Mouse (Mus musculus) stomach, postnatal 0 days (tissue): ENCODE measurements at regions not wholly inside any gene's neighbourhood (a gene's known extent, or its start where the extent isn't known, plus 50 kb on each side); places are given as distances from the start of the nearest gene placed in this dataset.
A peak's percentile ranks its signal among the peaks of the same experiment; 100 is the strongest.

Source experiments
- ATAC-seq: fragments of 200-750 bp; cut with Nextera tagmentation; 2 replicates; pipeline ENCODE4 v1.8.0; 2017; ENCODE audit not compliant: low FRiP score, low TSS enrichment
- DNase-seq: peaks from one replicate; pipeline ENCODE4 v3.0.0-alpha.2; 2016; ENCODE audit warnings: low spot score
- H3K27ac ChIP-seq: fragments of 300-500 bp; sonication (generic); replicated peaks from 2 replicates; pipeline ENCODE4 v1.5.1; 2014; ENCODE audit warnings: mild to moderate bottlenecking, control low read depth
- H3K27me3 ChIP-seq: fragments of 300-500 bp; sonication (generic); 2 replicates; pipeline ENCODE4 v1.6.1; 2014; ENCODE audit warnings: low read length; ENCODE audit not compliant: control insufficient read depth, insufficient read depth
- H3K36me3 ChIP-seq: fragments of 300-500 bp; sonication (generic); 2 replicates; pipeline ENCODE4 v1.6.1; 2014; ENCODE audit warnings: low read length, mixed read lengths; ENCODE audit not compliant: control insufficient read depth, insufficient read depth
- H3K4me1 ChIP-seq: fragments of 300-500 bp; sonication (generic); replicated peaks from 2 replicates; pipeline ENCODE4 v1.6.1; 2014; ENCODE audit warnings: antibody characterized with exemption; ENCODE audit not compliant: control insufficient read depth, insufficient read depth
- H3K4me2 ChIP-seq: fragments of 300-500 bp; sonication (generic); replicated peaks from 2 replicates; pipeline ENCODE4 v1.6.1; 2014; ENCODE audit warnings: low read depth, mild to moderate bottlenecking, control low read depth, moderate library complexity
- H3K4me3 ChIP-seq: fragments of 300-500 bp; sonication (generic); 2 replicates; pipeline ENCODE4 v1.5.1; 2014; ENCODE audit warnings: low read depth, low read length, control low read depth
- H3K9ac ChIP-seq: fragments of 300-500 bp; sonication (generic); 2 replicates; pipeline ENCODE4 v1.6.1; 2014; ENCODE audit warnings: mild to moderate bottlenecking, low read length, control low read depth, mixed read lengths
- H3K9me3 ChIP-seq: fragments of 300-500 bp; sonication (generic); 2 replicates; pipeline ENCODE4 v1.6.1; 2016; ENCODE audit warnings: low read length; ENCODE audit not compliant: control insufficient read depth
- CTCF ChIP-seq: IDR thresholded peaks from 2 replicates; pipeline ENCODE4 v1.5.1; 2016; ENCODE audit warnings: antibody characterized with exemption, low read depth, mild to moderate bottlenecking, moderate library complexity
- EP300 ChIP-seq: optimal IDR thresholded peaks from 2 replicates; pipeline ENCODE3; 2016; ENCODE audit warnings: antibody characterized with exemption
- WGBS: fragments of 180-500 bp; shearing (Covaris S2); extraction: QIAGEN DNeasy Blood & Tissue Kit; methylation state at CpG from one replicate; pipeline ENCODE4 v1.1.7; 2014; 5-methylcytosine and 5-hydroxymethylcytosine counted together

DNA sequence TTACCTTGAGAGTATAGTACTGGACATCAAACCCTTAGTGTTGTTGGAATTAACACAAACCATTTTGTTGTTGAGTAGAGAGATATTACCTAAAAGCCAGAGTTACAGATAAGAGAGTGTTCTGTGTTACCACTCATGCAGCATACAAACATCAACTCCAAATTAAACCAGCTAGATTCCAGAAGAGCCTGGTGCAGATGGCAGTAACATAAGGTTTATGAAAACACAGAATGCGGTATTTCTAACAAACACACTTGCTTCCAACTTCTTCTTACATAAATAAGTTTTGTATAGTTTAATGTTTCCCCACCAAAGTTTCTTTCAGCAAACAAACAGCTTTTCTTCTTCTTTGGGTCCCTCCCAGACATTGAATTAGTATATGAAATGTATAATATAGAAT is 675.1 kb downstream of the Adgrl2 start:
- no peak for DNase-seq
- Histone ChIP-seq H3K36me3 (no peaks in the 10 kb centered on the region), H3K4me2 (no peak overlapping the region), H3K4me3 (no peak overlapping the region), H3K27ac (no peak overlapping the region), H3K9ac (no peak overlapping the region), H3K27me3 (no peaks in the 10 kb centered on the region), H3K9me3 (no peaks in the 10 kb centered on the region), H3K4me1 (no peaks in the 10 kb centered on the region)
- no peak for TF ChIP-seq EP300
- ATAC-seq = no peak
- 78% methylated on average over 1 of the region's 1 CpGs for WGBS

- H3K4me2 ChIP-seq = no peak overlapping the region
- H3K27me3 ChIP-seq = no peaks in the 10 kb centered on the region
- 62% methylated on average over 5 of the region's 5 CpGs for WGBS
- H3K4me1 ChIP-seq = no peaks in the 10 kb centered on the region
- H3K4me3 ChIP-seq = no peak overlapping the region
- DNase-seq = peak; percentile 57
- TF ChIP-seq EP300 (no peak), CTCF (no peak)
- H3K9me3 ChIP-seq = no peaks in the 10 kb centered on the region
- H3K36me3 ChIP-seq = no peaks in the 10 kb centered on the region
- peak; percentile 99 for ATAC-seq
- no peak overlapping the region for H3K27ac ChIP-seq
- H3K9ac ChIP-seq = no peak overlapping the region
Observed at GRCm38 (mm10) chr3:148295515-148295914, 694.8 kb downstream of the Adgrl2 start.

- 59% methylated on average over 3 of the region's 3 CpGs for WGBS
- ATAC-seq = no peak
- no peak overlapping the region for H3K4me3 ChIP-seq
- no peak overlapping the region for H3K27ac ChIP-seq
- no peak overlapping the region for H3K4me2 ChIP-seq
- no peaks in the 10 kb centered on the region for H3K36me3 ChIP-seq
- H3K9me3 ChIP-seq = no peaks in the 10 kb centered on the region
- no peaks in the 10 kb centered on the region for H3K4me1 ChIP-seq
- no peak overlapping the region for H3K9ac ChIP-seq
- H3K27me3 ChIP-seq = no peaks in the 10 kb centered on the region
- no peak for TF ChIP-seq CTCF
- no peak for TF ChIP-seq EP300
- no peak for DNase-seq
Observed at GRCm38 (mm10) chr3:148278978-148279377, 711.4 kb downstream of the Adgrl2 start.

DNA sequence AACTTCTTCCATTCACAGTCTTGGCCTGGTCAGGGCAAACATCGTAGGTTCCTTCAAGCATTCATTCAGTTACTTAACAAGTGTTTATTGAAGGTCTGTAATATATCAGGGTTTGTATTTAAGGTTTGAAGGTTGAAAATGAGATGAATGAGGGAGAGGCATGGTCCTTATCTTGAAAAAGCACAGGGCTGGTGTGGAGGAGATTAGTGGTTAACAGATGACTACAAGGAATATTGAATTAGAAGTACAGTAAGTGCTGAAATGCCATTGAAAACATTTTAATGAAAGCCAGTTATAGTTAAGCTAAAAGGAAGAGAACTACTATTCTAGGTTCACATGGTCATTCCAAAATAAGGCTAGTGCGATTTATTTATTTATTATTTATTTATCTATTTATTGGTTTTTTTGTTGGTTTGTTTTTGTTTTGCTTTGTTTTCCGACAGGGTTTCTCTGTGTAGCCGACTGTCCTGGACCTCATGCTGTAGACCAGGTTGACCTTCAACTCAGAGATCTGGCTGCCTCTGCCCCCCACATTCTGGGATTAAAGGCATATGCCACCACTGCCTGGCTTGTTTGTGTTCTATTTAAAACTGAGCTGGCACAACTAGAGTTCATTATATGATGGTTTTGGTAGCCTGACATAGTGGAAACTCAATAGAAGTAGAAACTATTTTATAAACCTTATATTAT is 718.1 kb downstream of the Adgrl2 start:
- no peak overlapping the region for H3K9ac ChIP-seq
- no peaks in the 10 kb centered on the region for H3K4me1 ChIP-seq
- no peak overlapping the region for H3K27ac ChIP-seq
- H3K36me3 ChIP-seq = no peaks in the 10 kb centered on the region
- no peak overlapping the region for H3K4me2 ChIP-seq
- no peak for ATAC-seq
- no peaks in the 10 kb centered on the region for H3K9me3 ChIP-seq
- H3K27me3 ChIP-seq = no peaks in the 10 kb centered on the region
- TF ChIP-seq EP300 (no peak), CTCF (no peak)
- 71% methylated on average over 4 of the region's 4 CpGs for WGBS
- no peak for DNase-seq
- no peak overlapping the region for H3K4me3 ChIP-seq

DNA sequence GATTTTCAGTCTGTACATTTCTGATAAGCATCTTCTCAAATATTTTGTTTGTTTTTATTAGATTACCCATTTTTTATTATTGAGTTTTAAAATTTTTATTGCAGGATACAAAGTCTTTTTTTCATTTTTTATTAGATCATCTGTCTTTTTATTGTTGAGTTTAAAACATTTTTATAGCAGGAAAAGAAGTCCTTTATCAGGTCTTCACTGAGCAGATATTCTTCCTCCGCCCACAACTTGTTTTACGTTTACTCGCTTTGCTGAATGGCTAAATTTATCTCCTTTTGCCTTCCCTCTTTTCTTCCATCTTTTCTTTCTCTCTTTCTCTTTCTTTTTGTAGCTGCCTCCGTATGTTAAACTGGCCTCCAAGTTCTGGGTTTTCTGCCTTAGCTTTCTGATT is 721.5 kb downstream of the Adgrl2 start:
- H3K4me1 ChIP-seq = no peaks in the 10 kb centered on the region
- no peaks in the 10 kb centered on the region for H3K27me3 ChIP-seq
- no peak overlapping the region for H3K4me3 ChIP-seq
- TF ChIP-seq CTCF (no peak), EP300 (no peak)
- H3K9ac ChIP-seq = no peak overlapping the region
- H3K4me2 ChIP-seq = no peak overlapping the region
- H3K27ac ChIP-seq = no peak overlapping the region
- no peaks in the 10 kb centered on the region for H3K36me3 ChIP-seq
- DNase-seq = no peak
- 86% methylated on average over 4 of the region's 4 CpGs for WGBS
- ATAC-seq = no peak
- H3K9me3 ChIP-seq = no peaks in the 10 kb centered on the region

- no peak overlapping the region for H3K4me2 ChIP-seq
- H3K27me3 ChIP-seq = no peaks in the 10 kb centered on the region
- no peak overlapping the region for H3K4me3 ChIP-seq
- H3K9me3 ChIP-seq = no peaks in the 10 kb centered on the region
- H3K4me1 ChIP-seq = no peaks in the 10 kb centered on the region
- ATAC-seq (no peak), DNase-seq (no peak)
- 86% methylated on average over 1 of the region's 1 CpGs for WGBS
- no peaks in the 10 kb centered on the region for H3K36me3 ChIP-seq
- no peak overlapping the region for H3K9ac ChIP-seq
- TF ChIP-seq CTCF (no peak), EP300 (no peak)
- no peak overlapping the region for H3K27ac ChIP-seq
Observed at GRCm38 (mm10) chr3:148259211-148259610, 731.1 kb downstream of the Adgrl2 start.
